Mouse (Mus musculus) forebrain, embryonic 14.5 days (tissue): Measurements from ENCODE around the gene Aatk. TPM values are rescaled to one million over a fixed set of nuclear protein-coding genes. Genes with fewer than 3 reads are reported as not detected.

Experiments
- ATAC-seq: fragments of 200-750 bp; cut with Nextera tagmentation; 2 replicates; pipeline ENCODE4 v1.8.0; 2017; ENCODE audit warnings: mild to moderate bottlenecking, moderate library complexity
- DNase-seq: peaks from one replicate; pipeline ENCODE4 v3.0.0-alpha.2; 2015; ENCODE audit warnings: low spot score
- H3K27ac ChIP-seq: fragments of 300-500 bp; sonication (generic); 2 replicates; pipeline ENCODE4 v1.5.1; 2014; ENCODE audit warnings: low read depth, mild to moderate bottlenecking, control low read depth, low read length, moderate library complexity
- H3K27me3 ChIP-seq: fragments of 300-500 bp; sonication (generic); replicated peaks from 2 replicates; pipeline ENCODE4 v1.6.1; 2014; ENCODE audit warnings: low read length, control low read depth, mixed read lengths; ENCODE audit not compliant: control insufficient read depth, insufficient read depth
- H3K36me3 ChIP-seq: fragments of 300-500 bp; sonication (generic); 2 replicates; pipeline ENCODE4 v1.6.1; 2014; ENCODE audit warnings: low read length, control low read depth; ENCODE audit not compliant: control insufficient read depth, insufficient read depth
- H3K4me1 ChIP-seq: fragments of 300-500 bp; sonication (generic); 2 replicates; pipeline ENCODE4 v1.6.1; 2014; ENCODE audit warnings: antibody characterized with exemption, low read length, control low read depth; ENCODE audit not compliant: control insufficient read depth, insufficient read depth
- H3K4me2 ChIP-seq: fragments of 300-500 bp; sonication (generic); 2 replicates; pipeline ENCODE4 v1.6.1; 2014; ENCODE audit warnings: mild to moderate bottlenecking, control low read depth, low read length
- H3K4me3 ChIP-seq: fragments of 300-500 bp; sonication (generic); 2 replicates; pipeline ENCODE4 v1.5.1; 2014; ENCODE audit warnings: low read depth, low read length, control low read depth
- H3K9ac ChIP-seq: fragments of 300-500 bp; sonication (generic); 2 replicates; pipeline ENCODE4 v1.6.1; 2014; ENCODE audit warnings: mild to moderate bottlenecking, low read length, control low read depth, moderate library complexity
- H3K9me3 ChIP-seq: fragments of 300-500 bp; sonication (generic); replicated peaks from 2 replicates; pipeline ENCODE4 v1.6.1; 2016; ENCODE audit warnings: low read length, control low read depth, mixed read lengths; ENCODE audit not compliant: control insufficient read depth
- WGBS: fragments of 180-500 bp; shearing (Covaris S2); extraction: QIAGEN DNeasy Blood & Tissue Kit; methylation state at CpG from one replicate; pipeline ENCODE4 v1.1.7; 2014; 5-methylcytosine and 5-hydroxymethylcytosine counted together
- polyA plus RNA-seq: library from polyadenylated mRNA; unstranded; fragments of >200 nt; fragmentation: Nextera tagmentation; extraction: Ambion mirVana; gene quantifications from 2 replicates; pipeline ENCODE4 v1.2.1, GENCODE M21; 2014

Gene Aatk
- 10.9 and 18.3 TPM in 2 replicates for polyA plus RNA-seq

GRCm38 (mm10) chr11:120046553-120047191 is at the start of gene Aatk:
Aatk (minus strand) TSS chr11:120047167.
- ATAC-seq (peak; percentile 55), DNase-seq (peak; percentile 49)
- Histone ChIP-seq H3K27ac (peak within 1 kb of the TSS; percentile 81), H3K4me1 (peaks cover 17% of the 10 kb centered on the region), H3K27me3 (no peaks in the 10 kb centered on the region), H3K4me2 (peak within 1 kb of the TSS; percentile 80), H3K9ac (peak within 1 kb of the TSS; percentile 87), H3K9me3 (no peaks in the 10 kb centered on the region), H3K4me3 (peak within 1 kb of the TSS; percentile 66), H3K36me3 (no peaks in the 10 kb centered on the region)
- under 1% methylated on average over 34 of the region's 63 CpGs for WGBS

GRCm38 (mm10) chr11:120092817-120093591 is 46.0 kb upstream of the Aatk start:
- Histone ChIP-seq H3K9ac (no peak overlapping the region), H3K36me3 (peaks cover 62% of the 10 kb centered on the region), H3K27me3 (no peaks in the 10 kb centered on the region), H3K9me3 (no peaks in the 10 kb centered on the region), H3K4me2 (no peak overlapping the region), H3K4me3 (no peak overlapping the region), H3K4me1 (peaks cover 7% of the 10 kb centered on the region), H3K27ac (no peak overlapping the region)
- no peak for DNase-seq
- no peak for ATAC-seq
- WGBS: 76% methylated on average over 23 of the region's 23 CpGs

- peaks cover 54% of the 10 kb centered on the region for H3K36me3 ChIP-seq
Measured at GRCm38 (mm10) chr11:120090661-120091060, 43.7 kb upstream of the Aatk start.

GRCm38 (mm10) chr11:120086702-120087152 is 39.8 kb upstream of the Aatk start, which contains the start of gene Cep131:
Cep131 (minus strand) TSS chr11:120086827.
- WGBS: under 1% methylated on average over 41 of the region's 42 CpGs
- DNase-seq: peak; percentile 99
- H3K36me3 ChIP-seq: peaks cover 31% of the 10 kb centered on the region
- ATAC-seq: peak; percentile 100
- peaks cover 10% of the 10 kb centered on the region for H3K4me1 ChIP-seq
- H3K27ac ChIP-seq: peak within 1 kb of the TSS; percentile 82; the same call in 1 of the 2 replicates
- no peaks in the 10 kb centered on the region for H3K27me3 ChIP-seq
- no peaks in the 10 kb centered on the region for H3K9me3 ChIP-seq
- peak within 1 kb of the TSS; percentile 98 for H3K4me2 ChIP-seq
- H3K4me3 ChIP-seq: peak within 1 kb of the TSS; percentile 97
- H3K9ac ChIP-seq: peak within 1 kb of the TSS; percentile 97

More at GRCm38 (mm10) chr11:120090661-120091060, 43.7 kb upstream of the Aatk start:
- H3K9me3 ChIP-seq: no peaks in the 10 kb centered on the region
- H3K27ac ChIP-seq: no peak overlapping the region
- ATAC-seq (no peak), DNase-seq (no peak)
- H3K27me3 ChIP-seq: no peaks in the 10 kb centered on the region
- H3K9ac ChIP-seq: no peak overlapping the region
- no peak overlapping the region for H3K4me2 ChIP-seq
- H3K4me1 ChIP-seq: peaks cover 5% of the 10 kb centered on the region
- H3K4me3 ChIP-seq: no peak overlapping the region
- 91% methylated on average over 4 of the region's 4 CpGs for WGBS

GRCm38 (mm10) chr11:120085891-120086627 is 39.1 kb upstream of the Aatk start:
- H3K27ac ChIP-seq: peak overlapping the region; percentile 82; the same call in 1 of the 2 replicates
- peak overlapping the region; percentile 97 for H3K4me3 ChIP-seq
- H3K9me3 ChIP-seq: no peaks in the 10 kb centered on the region
- DNase-seq (peak; percentile 17), ATAC-seq (peak; percentile 44)
- H3K4me2 ChIP-seq: peak overlapping the region; percentile 98
- under 1% methylated on average over 25 of the region's 25 CpGs for WGBS
- H3K4me1 ChIP-seq: peaks cover 10% of the 10 kb centered on the region
- H3K27me3 ChIP-seq: no peaks in the 10 kb centered on the region
- H3K36me3 ChIP-seq: peaks cover 30% of the 10 kb centered on the region
- H3K9ac ChIP-seq: peak overlapping the region; percentile 97

- no peak overlapping the region for H3K4me3 ChIP-seq
- H3K27me3 ChIP-seq: no peaks in the 10 kb centered on the region
- DNase-seq: no peak
- no peak overlapping the region for H3K27ac ChIP-seq
- no peak for ATAC-seq
- no peak overlapping the region for H3K9ac ChIP-seq
- H3K36me3 ChIP-seq: peaks cover 73% of the 10 kb centered on the region
- no peak overlapping the region for H3K4me2 ChIP-seq
- H3K9me3 ChIP-seq: no peaks in the 10 kb centered on the region
- H3K4me1 ChIP-seq: 0 out of 2 replicates have a peak, but pooled peaks cover 1% of the 10 kb centered on the region
- WGBS: 86% methylated on average over 6 of the region's 6 CpGs
Measured at GRCm38 (mm10) chr11:120080282-120080681, 33.3 kb upstream of the Aatk start.

GRCm38 (mm10) chr11:120076191-120076590 is 29.2 kb upstream of the Aatk start:
- no peak overlapping the region for H3K4me2 ChIP-seq
- H3K9ac ChIP-seq: no peak overlapping the region
- H3K4me1 ChIP-seq: no peaks in the 10 kb centered on the region
- DNase-seq (no peak), ATAC-seq (no peak)
- WGBS: 87% methylated on average over 3 of the region's 3 CpGs
- no peaks in the 10 kb centered on the region for H3K27me3 ChIP-seq
- H3K4me3 ChIP-seq: no peak overlapping the region
- no peaks in the 10 kb centered on the region for H3K9me3 ChIP-seq
- H3K36me3 ChIP-seq: peaks cover 93% of the 10 kb centered on the region
- H3K27ac ChIP-seq: no peak overlapping the region

GRCm38 (mm10) chr11:120072986-120073647 is 26.1 kb upstream of the Aatk start:
- 92% methylated on average over 9 of the region's 9 CpGs for WGBS
- H3K9me3 ChIP-seq: no peaks in the 10 kb centered on the region
- H3K27ac ChIP-seq: no peak overlapping the region
- no peak overlapping the region for H3K9ac ChIP-seq
- no peak overlapping the region for H3K4me2 ChIP-seq
- no peaks in the 10 kb centered on the region for H3K4me1 ChIP-seq
- H3K27me3 ChIP-seq: no peaks in the 10 kb centered on the region
- peaks cover 99% of the 10 kb centered on the region for H3K36me3 ChIP-seq
- ATAC-seq: no peak
- DNase-seq: no peak
- no peak overlapping the region for H3K4me3 ChIP-seq
